Mouse (Mus musculus) heart, postnatal 4 days (tissue): ENCODE data around the gene Ttc16. TPM values are rescaled to one million over a fixed set of nuclear protein-coding genes. Genes with fewer than 3 reads are reported as not detected.
A peak's percentile ranks its signal among the peaks of the same experiment; 100 is the strongest.

ENCODE experiments used
- DNase-seq: peaks from one replicate; pipeline ENCODE4 v3.0.0; 2021
- microRNA-seq, 2 experiments: library from miRNA; unstranded; fragments of <30 nt; microRNA quantifications; one replicate each; pipeline ENCODE4 v1.2.0; 2021 to 2022
- total RNA-seq, 2 experiments: library from RNA; stranded (reverse); gene quantifications; 2 replicates each; pipeline ENCODE4 v1.2.3; 2021

Ttc16 gene
- total RNA-seq, 2 experiments from 2014 or later = 0.09 to 0.36 TPM

- peak; percentile 45 for DNase-seq
Measured at GRCm38 (mm10) chr2:32714987-32715425, 60.4 kb downstream of the Ttc16 start.

DNA sequence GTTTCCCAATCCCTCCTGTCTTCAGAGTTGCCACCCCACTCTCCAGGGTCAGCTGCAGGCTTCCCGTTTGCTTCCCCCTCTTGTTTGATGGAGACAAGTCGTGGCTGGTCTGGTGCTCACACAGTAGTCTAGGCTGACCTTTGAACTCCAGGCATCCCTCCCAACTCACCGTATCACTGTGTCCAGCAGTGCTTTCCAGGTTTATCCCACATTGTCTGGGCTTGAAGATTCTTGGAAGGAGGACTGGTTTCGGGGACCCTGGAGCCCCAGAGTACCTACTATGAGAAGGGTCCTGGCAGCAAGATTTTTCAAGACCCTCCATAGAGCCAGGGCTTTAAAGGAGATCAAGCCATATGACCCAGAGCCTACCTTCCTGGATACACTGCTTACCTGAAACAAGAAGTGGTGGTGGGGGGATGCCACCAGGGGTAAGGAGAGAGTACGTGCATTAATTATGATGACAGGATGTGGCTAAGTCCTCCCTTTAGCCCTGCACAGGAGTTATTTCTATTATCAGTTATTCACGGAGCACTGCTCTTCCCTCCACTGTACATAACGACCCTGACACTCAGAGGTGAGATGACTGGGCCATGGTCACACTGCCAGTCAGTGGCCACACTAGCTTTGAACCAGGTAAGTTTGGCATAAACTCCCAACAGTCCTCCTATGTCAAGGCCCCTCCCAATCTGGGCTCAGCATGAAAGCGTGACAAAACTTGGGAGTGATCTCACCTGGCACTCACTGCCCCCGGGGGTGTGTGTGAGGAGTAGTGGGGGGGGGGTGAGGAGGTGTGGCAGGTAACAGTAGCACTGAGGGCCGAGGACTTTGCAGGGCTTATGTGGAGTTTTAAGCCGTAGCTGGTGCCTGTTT, 61.1 kb downstream of the Ttc16 start:
- DNase-seq = no peak

DNA sequence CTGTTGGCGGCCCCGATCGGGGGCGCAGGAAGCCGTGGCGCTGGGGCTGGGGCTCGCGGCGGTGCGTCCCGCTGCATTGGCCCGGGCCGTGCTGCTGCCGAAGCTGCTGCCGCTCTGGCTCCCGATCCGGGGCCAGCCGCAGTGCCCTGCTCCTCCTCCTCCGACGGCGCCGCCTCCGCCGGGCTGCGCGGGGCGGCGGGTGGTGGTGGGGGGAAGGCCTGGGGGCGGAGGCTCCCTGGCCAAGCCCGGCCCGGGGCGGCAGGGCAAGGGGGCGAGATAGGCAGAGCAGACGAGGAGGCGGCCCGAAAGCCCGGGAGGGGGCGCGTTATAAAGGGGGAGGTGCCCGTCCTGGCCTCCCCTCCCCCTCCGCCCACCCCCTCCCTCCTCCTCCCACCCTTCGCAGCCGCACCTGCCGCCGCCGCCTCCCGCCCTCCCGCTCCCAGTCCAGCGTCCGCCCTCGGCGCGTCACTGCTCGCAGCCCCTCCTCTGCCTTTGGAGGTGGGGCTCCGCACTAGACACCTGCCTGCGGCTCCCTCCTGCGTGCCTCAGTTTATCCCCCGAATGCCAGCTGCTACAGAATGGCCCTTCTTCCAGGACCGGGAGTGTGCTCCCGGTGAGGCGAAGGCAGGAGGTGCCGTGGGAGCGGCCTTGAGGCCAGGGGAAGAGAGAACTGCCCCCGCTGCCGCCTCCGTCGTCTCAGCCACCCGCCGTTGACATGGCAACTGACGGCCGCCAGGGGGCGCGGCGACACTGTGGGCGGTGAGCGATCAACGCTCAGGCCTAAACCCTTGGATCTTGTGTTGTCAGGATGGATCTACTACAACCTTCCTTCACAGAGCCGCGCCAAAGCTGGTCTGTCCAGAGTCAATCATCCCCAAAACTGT, 62.3 kb downstream of the Ttc16 start, which contains the start of gene Cdk9:
Gene Cdk9, minus strand, starts transcription at position 143 of the 884 bp plus-strand sequence.
- DNase-seq = peak; percentile 96

GRCm38 (mm10) chr2:32712586-32712933, 62.9 kb downstream of the Ttc16 start:
- peak; percentile 97 for DNase-seq

GRCm38 (mm10) chr2:32712108-32712551, 63.3 kb downstream of the Ttc16 start:
- peak; percentile 83 for DNase-seq

- DNase-seq = no peak
Measured at GRCm38 (mm10) chr2:32711301-32712056, 64.0 kb downstream of the Ttc16 start.

DNA sequence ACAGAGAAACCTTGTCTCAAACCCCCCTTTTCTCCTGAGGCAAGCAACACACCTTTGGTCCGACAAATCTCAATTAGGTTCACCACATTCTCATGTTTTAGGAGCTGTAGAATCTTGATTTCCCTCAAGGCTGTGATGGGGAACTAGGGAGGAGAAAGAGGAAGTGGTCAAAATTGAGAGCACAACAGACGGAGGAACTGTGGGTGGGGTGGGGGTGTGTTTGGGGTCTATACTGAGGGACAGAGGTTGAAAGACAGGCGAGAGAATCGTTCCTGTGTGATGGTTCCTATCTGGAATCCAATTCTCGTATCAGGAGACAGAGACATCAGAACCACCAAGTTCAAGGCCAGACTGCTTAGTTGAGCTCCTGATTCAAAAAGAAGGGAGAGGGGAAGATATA, 65.0 kb downstream of the Ttc16 start:
- no peak for DNase-seq

DNA sequence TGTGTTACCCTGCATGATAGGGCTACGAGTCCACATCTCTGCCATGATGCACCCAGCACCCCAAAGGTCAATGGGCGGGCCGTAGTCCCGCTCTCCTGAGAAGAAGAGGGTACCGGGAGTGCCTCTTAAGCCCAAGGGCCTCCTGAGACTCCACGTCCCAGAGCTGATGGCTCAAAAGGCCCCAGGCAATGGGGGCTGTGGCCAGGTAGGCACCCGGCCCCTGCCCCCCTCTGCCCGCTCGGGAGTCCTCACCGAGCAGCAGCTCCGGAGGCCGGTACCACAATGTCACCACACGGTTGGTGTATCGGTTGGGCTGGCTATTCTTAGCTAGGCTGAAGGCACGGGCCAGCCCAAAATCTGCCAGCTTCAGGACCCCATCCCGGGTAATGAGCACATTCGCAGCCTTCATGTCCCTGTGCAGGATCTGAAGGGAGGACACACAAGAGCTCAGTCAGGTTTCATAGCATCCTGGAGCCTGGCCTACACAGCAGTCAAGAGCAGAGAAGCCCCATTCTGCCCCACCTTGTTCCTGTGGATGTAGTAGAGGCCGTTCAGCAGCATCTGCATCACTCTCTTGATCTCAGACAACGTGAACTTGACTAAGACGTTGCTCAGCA, 65.8 kb downstream of the Ttc16 start:
- DNase-seq = no peak

GRCm38 (mm10) chr2:32708643-32709042, 66.8 kb downstream of the Ttc16 start:
- DNase-seq = peak; percentile 84

Small RNA genes within 50 kb of the gene (microRNA-seq; reads per million reads assigned to microRNA genes)
- gene Mir2861 = 0 to 0.41 reads per million in 2 experiments
- gene Mir3960 = 0 reads per million in 2 experiments

Other genes with a start within 250 kb of the Ttc16 start
- 10 to 100 TPM in 1 of 2 experiments, 1 to 10 TPM in 1; 9.9 to 11.0 TPM for gene Fam102a, start 240.3 kb downstream of the Ttc16 start, total RNA-seq
- gene Dpm2, start 204.8 kb downstream of the Ttc16 start, total RNA-seq = 10 to 100 TPM; 32.5 to 34.4 TPM
- gene Pip5kl1, start 200.8 kb downstream of the Ttc16 start, total RNA-seq = under 1 TPM in 1 of 2 experiments, not detected in 1; 0.26 TPM
- gene 9430097D07Rik, start 199.9 kb downstream of the Ttc16 start, total RNA-seq = not detected
- gene St6galnac4, start 188.5 kb downstream of the Ttc16 start, total RNA-seq = 10 to 100 TPM; 31.6 to 38.6 TPM
- 10 to 100 TPM; 77.5 to 82.7 TPM for gene St6galnac6, start 175.9 kb downstream of the Ttc16 start, total RNA-seq
- 100 to 1,000 TPM; 405 to 424 TPM for gene Ak1, start 153.9 kb downstream of the Ttc16 start, total RNA-seq
- 100 to 1,000 TPM; 149 to 162 TPM for gene Eng, start 129.0 kb downstream of the Ttc16 start, total RNA-seq
- gene Fpgs, start 71.5 kb downstream of the Ttc16 start, total RNA-seq = 10 to 100 TPM; 10.5 to 12.5 TPM
- gene Cdk9, start 62.6 kb downstream of the Ttc16 start, total RNA-seq = 10 to 100 TPM; 38.2 to 46.0 TPM
- gene Sh2d3c, start 54.6 kb downstream of the Ttc16 start, total RNA-seq = 10 to 100 TPM; 38.2 to 41.4 TPM
- not detected for gene 6330409D20Rik, start 34.6 kb downstream of the Ttc16 start, total RNA-seq
- 10 to 100 TPM; 16.7 to 18.6 TPM for gene Tor2a, start 18.4 kb downstream of the Ttc16 start, total RNA-seq
- gene Ptrh1, start 153 bp upstream of the Ttc16 start, total RNA-seq = 1 to 10 TPM; 3.0 to 5.4 TPM
- gene Cfap157, start 8.8 kb upstream of the Ttc16 start, total RNA-seq = not detected
- gene Stxbp1, start 71.6 kb upstream of the Ttc16 start, total RNA-seq = 10 to 100 TPM; 34.8 to 39.6 TPM
- gene Fam129b, start 100.5 kb upstream of the Ttc16 start, total RNA-seq = 10 to 100 TPM; 45.4 to 46.0 TPM
- gene Rpl12, start 185.9 kb upstream of the Ttc16 start, total RNA-seq = 100 to 1,000 TPM; 151 to 169 TPM
- 10 to 100 TPM; 12.9 to 13.4 TPM for gene Lrsam1, start 186.0 kb upstream of the Ttc16 start, total RNA-seq
- 10 to 100 TPM; 12.4 to 13.5 TPM for gene Slc2a8, start 206.4 kb upstream of the Ttc16 start, total RNA-seq